Mouse (Mus musculus): ENCODE measurements at regions not wholly inside any gene's neighbourhood (a gene's known extent, or its start where the extent isn't known, plus 50 kb on each side); places are given as distances from the start of the nearest gene placed in this dataset.

DNA sequence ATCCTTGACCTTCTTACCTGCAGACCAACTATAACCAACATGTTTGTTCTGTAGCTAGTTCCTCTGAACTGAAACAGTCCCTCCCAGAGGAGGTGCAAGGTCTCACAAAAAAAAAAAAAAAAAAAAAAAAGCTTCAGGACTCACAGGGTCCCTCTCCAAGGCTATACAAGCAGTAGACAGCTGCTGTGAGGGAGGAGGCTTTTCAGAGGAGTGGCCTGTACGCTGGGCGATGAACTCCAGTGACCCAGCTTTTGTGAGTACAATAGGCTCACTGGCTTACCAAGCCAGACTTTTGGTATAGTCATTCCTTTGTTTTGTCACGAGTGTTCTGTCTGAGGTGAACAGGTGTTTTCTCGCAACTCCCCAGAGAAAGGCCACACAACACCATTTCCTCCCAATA is 85.8 kb upstream of the Ywhaq start:
- Histone ChIP-seq H3K4me3 (ENCODE audit: low read depth, low read length) (no peak overlapping the region), H3K27ac (ENCODE audit: insufficient read depth, low read depth, low read length) (no peak overlapping the region), H3K4me1 (ENCODE audit: control insufficient read depth, insufficient read depth, insufficient read length, low read length) (no peaks in the 10 kb centered on the region), H3K36me3 (ENCODE audit: control insufficient read depth, insufficient read depth, low read length) (no peaks in the 10 kb centered on the region), H3K27me3 (ENCODE audit: control insufficient read depth, insufficient read depth, low read length) (no peaks in the 10 kb centered on the region)
- 49% methylated on average over 4 of the region's 4 CpGs for WGBS
- TF ChIP-seq POLR2A (IDR thresholded peaks at IDR 0.05; ENCODE audit: low read depth, low read length), result no peak
- TF ChIP-seq CTCF (IDR thresholded peaks at IDR 0.05; ENCODE audit: extremely low read depth, insufficient read length, insufficient replicate concordance, low read depth, low read length), result no peak

DNA sequence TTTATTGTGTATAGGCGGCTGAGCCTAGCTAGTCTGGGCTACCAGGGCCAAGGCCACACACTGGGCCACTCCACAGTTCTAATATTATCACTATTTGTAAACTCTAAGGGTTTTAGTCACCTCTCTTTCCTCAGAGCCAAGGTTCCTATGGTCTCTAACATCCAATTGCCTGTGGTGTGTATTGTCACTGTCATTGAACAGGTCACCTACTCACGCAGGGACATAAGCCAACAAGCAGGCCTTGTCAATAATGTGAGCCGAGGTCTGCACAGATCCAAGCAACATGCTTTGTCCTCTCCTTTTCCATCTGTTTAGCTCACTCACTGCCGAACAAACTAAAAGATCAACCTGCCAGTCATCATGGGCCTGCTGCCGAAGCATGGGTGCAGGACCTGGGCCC is 79.5 kb upstream of the Ywhaq start:
- Histone ChIP-seq H3K36me3 (ENCODE audit: control insufficient read depth, insufficient read depth, low read length) (no peaks in the 10 kb centered on the region), H3K4me1 (ENCODE audit: control insufficient read depth, insufficient read depth, insufficient read length, low read length) (no peaks in the 10 kb centered on the region), H3K27ac (ENCODE audit: insufficient read depth, low read depth, low read length) (no peak overlapping the region), H3K4me3 (ENCODE audit: low read depth, low read length) (no peak overlapping the region), H3K27me3 (ENCODE audit: control insufficient read depth, insufficient read depth, low read length) (no peaks in the 10 kb centered on the region)
- WGBS, result 77% methylated on average over 5 of the region's 5 CpGs
- TF ChIP-seq POLR2A (IDR thresholded peaks at IDR 0.05; ENCODE audit: low read depth, low read length) (no peak), CTCF (IDR thresholded peaks at IDR 0.05; ENCODE audit: extremely low read depth, insufficient read length, insufficient replicate concordance, low read depth, low read length) (no peak)

DNA sequence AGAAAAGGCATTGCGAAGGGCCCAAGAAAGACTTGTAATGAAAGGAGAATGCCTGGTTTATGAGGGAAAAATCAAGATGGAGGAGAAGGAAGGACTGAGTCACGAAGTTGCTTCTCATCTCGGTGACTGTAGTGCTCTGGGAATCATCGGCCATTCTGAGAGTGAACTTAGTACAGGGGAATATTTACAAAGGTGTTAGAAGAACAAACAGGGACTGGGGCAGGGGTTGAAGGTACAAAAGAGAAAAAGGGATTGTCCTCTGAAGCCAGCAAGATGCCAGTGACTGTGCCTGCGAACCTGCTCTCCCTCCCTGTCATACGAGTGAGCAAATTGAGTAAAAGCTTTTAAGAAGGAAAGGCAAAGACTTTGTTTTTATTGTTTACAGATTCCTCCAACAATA is 78.1 kb upstream of the Ywhaq start:
- Histone ChIP-seq H3K4me1 (ENCODE audit: control insufficient read depth, insufficient read depth, insufficient read length, low read length) (no peaks in the 10 kb centered on the region), H3K27ac (ENCODE audit: insufficient read depth, low read depth, low read length) (no peak overlapping the region), H3K4me3 (ENCODE audit: low read depth, low read length) (no peak overlapping the region), H3K27me3 (ENCODE audit: control insufficient read depth, insufficient read depth, low read length) (no peaks in the 10 kb centered on the region), H3K36me3 (ENCODE audit: control insufficient read depth, insufficient read depth, low read length) (no peaks in the 10 kb centered on the region)
- TF ChIP-seq POLR2A (IDR thresholded peaks at IDR 0.05; ENCODE audit: low read depth, low read length) (no peak), CTCF (IDR thresholded peaks at IDR 0.05; ENCODE audit: extremely low read depth, insufficient read length, insufficient replicate concordance, low read depth, low read length) (no peak)
- 43% methylated on average over 6 of the region's 6 CpGs for WGBS

DNA sequence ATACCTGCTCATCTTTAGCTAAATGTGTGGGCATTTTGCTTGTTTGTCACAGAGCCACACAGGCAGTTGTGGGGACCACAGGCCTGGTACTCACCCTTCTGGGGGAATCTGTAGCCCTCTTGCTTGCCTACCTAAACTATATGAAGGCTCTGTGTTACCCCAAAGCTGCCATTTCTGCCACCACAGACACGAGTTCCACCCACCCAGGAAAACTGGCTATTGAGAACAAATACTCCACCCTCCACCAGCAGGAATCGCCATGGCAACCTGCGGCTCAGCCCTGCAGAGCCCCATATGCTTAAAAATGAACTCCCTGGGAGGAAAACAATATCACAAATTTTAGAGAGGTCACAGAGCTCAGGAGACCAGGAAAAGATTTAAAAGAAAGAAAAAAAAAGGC is 76.0 kb upstream of the Ywhaq start:
- 61% methylated on average over 3 of the region's 3 CpGs for WGBS
- H3K36me3 ChIP-seq (ENCODE audit: control insufficient read depth, insufficient read depth, low read length), result no peaks in the 10 kb centered on the region
- H3K4me1 ChIP-seq (ENCODE audit: control insufficient read depth, insufficient read depth, insufficient read length, low read length), result no peaks in the 10 kb centered on the region
- TF ChIP-seq CTCF (IDR thresholded peaks at IDR 0.05; ENCODE audit: extremely low read depth, insufficient read length, insufficient replicate concordance, low read depth, low read length) (no peak), POLR2A (IDR thresholded peaks at IDR 0.05; ENCODE audit: low read depth, low read length) (no peak)
- no peak overlapping the region for H3K27ac ChIP-seq (ENCODE audit: insufficient read depth, low read depth, low read length)
- no peaks in the 10 kb centered on the region for H3K27me3 ChIP-seq (ENCODE audit: control insufficient read depth, insufficient read depth, low read length)
- no peak overlapping the region for H3K4me3 ChIP-seq (ENCODE audit: low read depth, low read length)

DNA sequence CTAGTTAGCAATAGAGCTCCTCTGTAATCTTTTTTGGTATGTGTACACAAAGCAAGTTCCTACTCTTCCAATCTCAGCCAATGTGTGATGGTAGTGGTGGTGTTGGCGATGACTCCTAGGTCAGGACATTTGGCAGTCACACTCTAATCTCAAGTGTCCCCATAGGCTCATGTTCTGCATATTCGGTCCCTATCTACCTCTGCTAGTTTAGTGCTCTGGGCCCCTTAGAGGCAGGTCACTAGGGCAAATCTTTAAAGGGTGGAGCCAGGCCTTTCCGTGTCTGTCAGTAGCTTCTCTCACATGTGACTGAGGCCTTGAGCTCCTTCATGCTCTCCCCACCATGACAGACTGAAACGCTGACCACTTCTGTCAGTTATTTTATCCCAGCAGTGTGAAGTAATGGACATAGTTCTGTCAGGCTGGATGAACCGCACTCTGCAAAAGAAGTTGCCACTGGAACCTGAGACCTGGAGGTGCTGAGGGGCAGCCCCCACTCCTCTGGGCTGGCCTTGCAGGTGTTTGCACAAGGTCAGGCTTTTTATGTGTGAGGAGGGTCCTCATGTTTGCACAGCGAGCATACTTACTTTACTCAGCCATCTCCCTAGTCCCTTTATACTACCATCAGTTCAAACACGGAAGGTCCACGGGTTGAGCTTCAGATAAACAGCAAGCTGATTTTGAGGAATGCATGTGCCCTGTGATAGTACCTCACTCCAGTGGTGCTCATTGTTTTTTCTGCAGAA is 75.3 kb upstream of the Ywhaq start:
- Histone ChIP-seq H3K27me3 (ENCODE audit: control insufficient read depth, insufficient read depth, low read length) (no peaks in the 10 kb centered on the region), H3K36me3 (ENCODE audit: control insufficient read depth, insufficient read depth, low read length) (no peaks in the 10 kb centered on the region), H3K4me1 (ENCODE audit: control insufficient read depth, insufficient read depth, insufficient read length, low read length) (no peaks in the 10 kb centered on the region), H3K27ac (ENCODE audit: insufficient read depth, low read depth, low read length) (no peak overlapping the region), H3K4me3 (ENCODE audit: low read depth, low read length) (no peak overlapping the region)
- WGBS, result 52% methylated on average over 8 of the region's 8 CpGs
- TF ChIP-seq POLR2A (IDR thresholded peaks at IDR 0.05; ENCODE audit: low read depth, low read length) (no peak), CTCF (IDR thresholded peaks at IDR 0.05; ENCODE audit: extremely low read depth, insufficient read length, insufficient replicate concordance, low read depth, low read length) (no peak)

DNA sequence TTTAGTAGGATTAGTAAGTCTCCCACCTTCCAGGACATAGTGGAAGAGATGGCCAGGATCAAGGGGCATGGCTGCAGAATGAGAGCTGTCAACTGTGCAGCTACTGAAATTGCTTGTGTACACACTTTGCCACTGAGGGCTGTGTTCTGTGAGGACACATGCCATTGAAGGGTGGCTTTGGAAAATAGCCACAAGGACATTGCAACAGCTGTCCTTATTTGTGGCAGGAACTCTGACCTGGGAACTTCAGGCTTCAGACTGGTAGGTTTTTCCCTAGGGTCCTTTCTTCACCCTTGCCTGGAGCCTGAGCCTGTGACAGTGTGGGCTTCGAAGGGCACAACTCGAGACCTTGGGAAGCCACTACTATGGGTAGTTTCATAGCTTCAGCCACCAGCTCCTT is 64.2 kb upstream of the Ywhaq start:
- H3K27me3 ChIP-seq (ENCODE audit: control insufficient read depth, insufficient read depth, low read length), result no peaks in the 10 kb centered on the region
- H3K36me3 ChIP-seq (ENCODE audit: control insufficient read depth, insufficient read depth, low read length), result no peaks in the 10 kb centered on the region
- no peak overlapping the region for H3K4me3 ChIP-seq (ENCODE audit: low read depth, low read length)
- no peak overlapping the region for H3K27ac ChIP-seq (ENCODE audit: insufficient read depth, low read depth, low read length)
- TF ChIP-seq POLR2A (IDR thresholded peaks at IDR 0.05; ENCODE audit: low read depth, low read length) (no peak), CTCF (IDR thresholded peaks at IDR 0.05; ENCODE audit: extremely low read depth, insufficient read length, insufficient replicate concordance, low read depth, low read length) (no peak)
- H3K4me1 ChIP-seq (ENCODE audit: control insufficient read depth, insufficient read depth, insufficient read length, low read length), result no peaks in the 10 kb centered on the region
- WGBS, result 83% methylated on average over 2 of the region's 2 CpGs

DNA sequence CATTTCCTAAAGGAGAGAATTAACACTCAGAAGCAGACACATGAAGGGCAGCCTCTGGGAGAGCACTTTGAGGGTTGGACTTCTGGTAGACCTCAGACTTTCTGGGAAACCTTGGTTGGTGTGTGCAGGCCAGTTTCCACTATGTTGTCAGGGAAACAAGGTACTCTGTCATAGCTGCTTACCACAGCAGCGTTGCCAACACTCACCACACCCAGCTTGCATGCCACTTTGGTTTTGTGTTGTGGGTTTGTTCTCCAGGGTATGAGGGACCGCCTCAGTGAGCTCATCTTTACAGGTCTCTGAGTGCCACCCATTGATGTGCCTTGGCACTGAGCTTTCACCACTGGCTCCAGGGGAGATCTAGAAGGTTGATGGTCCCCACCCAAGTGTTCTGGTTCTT is 62.8 kb upstream of the Ywhaq start:
- no peaks in the 10 kb centered on the region for H3K4me1 ChIP-seq (ENCODE audit: control insufficient read depth, insufficient read depth, insufficient read length, low read length)
- H3K27me3 ChIP-seq (ENCODE audit: control insufficient read depth, insufficient read depth, low read length), result no peaks in the 10 kb centered on the region
- 77% methylated on average over 2 of the region's 2 CpGs for WGBS
- H3K27ac ChIP-seq (ENCODE audit: insufficient read depth, low read depth, low read length), result no peak overlapping the region
- TF ChIP-seq POLR2A (IDR thresholded peaks at IDR 0.05; ENCODE audit: low read depth, low read length) (no peak), CTCF (IDR thresholded peaks at IDR 0.05; ENCODE audit: extremely low read depth, insufficient read length, insufficient replicate concordance, low read depth, low read length) (no peak)
- no peak overlapping the region for H3K4me3 ChIP-seq (ENCODE audit: low read depth, low read length)
- H3K36me3 ChIP-seq (ENCODE audit: control insufficient read depth, insufficient read depth, low read length), result no peaks in the 10 kb centered on the region
